Mouse (Mus musculus): ENCODE measurements around the gene Npsr1. TPM values are rescaled to one million over a fixed set of nuclear protein-coding genes. Genes with fewer than 3 reads are reported as not detected.
A peak's percentile ranks its signal among the peaks of the same experiment; 100 is the strongest.

The Npsr1 gene
- polyA plus RNA-seq, 1 experiment from 2014 or later = 2.1 TPM

DNA sequence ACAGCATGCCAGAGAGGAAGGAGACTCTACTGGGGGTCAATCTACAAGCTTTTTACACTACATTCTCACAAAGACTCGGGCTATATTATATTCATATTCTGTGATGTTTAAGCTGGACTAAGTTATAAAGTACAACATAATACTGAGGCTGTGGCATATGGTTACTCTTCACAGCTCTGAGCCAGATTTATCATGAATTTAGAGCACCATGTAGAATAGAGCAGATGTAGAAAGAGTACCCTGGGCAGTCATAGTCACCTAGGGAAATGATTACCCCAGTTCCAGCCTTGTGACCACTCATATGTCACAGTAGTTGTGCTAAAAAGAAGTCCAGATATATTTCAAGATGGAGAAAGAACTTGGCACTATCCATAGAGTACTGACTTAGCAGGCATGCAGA is 70.7 kb downstream of the Npsr1 start:
- H3K4me3 ChIP-seq (replicated peaks; ENCODE audit: low read depth, low read length) = no peak overlapping the region
- H3K4me2 ChIP-seq (ENCODE audit: low read length) = no peak overlapping the region
- DNase-seq (ENCODE audit: low spot score) (no peak), ATAC-seq (replicated peaks; ENCODE audit: low FRiP score, low read depth) (no peak)
- H3K9ac ChIP-seq (ENCODE audit: low read depth, low read length) = no peak overlapping the region
- TF ChIP-seq CTCF (IDR thresholded peaks at IDR 0.05; ENCODE audit: low read depth) = no peak
- WGBS = 81% methylated on average over 1 of the region's 1 CpGs
- H3K36me3 ChIP-seq (ENCODE audit: insufficient read depth, low read length) = no peaks in the 10 kb centered on the region
- H3K4me1 ChIP-seq (replicated peaks; ENCODE audit: insufficient read depth, low read length) = no peaks in the 10 kb centered on the region
- H3K27me3 ChIP-seq (ENCODE audit: insufficient read depth, low read length) = no peaks in the 10 kb centered on the region
- H3K9me3 ChIP-seq (replicated peaks; ENCODE audit: low read length) = no peaks in the 10 kb centered on the region
- H3K27ac ChIP-seq = no peak overlapping the region

DNA sequence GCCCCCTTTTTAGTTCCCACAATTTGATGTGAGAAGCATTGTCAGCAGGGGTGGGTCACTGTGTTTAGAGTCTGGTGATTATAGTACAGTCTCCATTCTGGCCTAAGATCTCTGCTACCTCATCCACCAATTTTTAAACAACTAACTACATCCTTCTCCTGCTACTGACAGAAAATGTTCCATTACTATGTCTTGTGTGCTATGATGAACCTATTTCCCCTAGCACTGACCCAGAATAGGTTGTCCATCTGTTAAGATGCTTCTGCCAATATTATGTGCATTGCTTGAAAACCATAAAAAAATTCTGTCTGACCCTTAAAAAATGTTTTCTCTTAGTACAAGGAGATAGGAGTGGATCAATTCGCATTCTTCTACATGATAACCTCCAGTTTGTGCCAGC is 72.9 kb downstream of the Npsr1 start:
- DNase-seq (ENCODE audit: low spot score) (no peak), ATAC-seq (replicated peaks; ENCODE audit: low FRiP score, low read depth) (no peak)
- no peaks in the 10 kb centered on the region for H3K4me1 ChIP-seq (replicated peaks; ENCODE audit: insufficient read depth, low read length)
- H3K4me2 ChIP-seq (ENCODE audit: low read length) = no peak overlapping the region
- H3K9me3 ChIP-seq (replicated peaks; ENCODE audit: low read length) = no peaks in the 10 kb centered on the region
- no peak overlapping the region for H3K4me3 ChIP-seq (replicated peaks; ENCODE audit: low read depth, low read length)
- no peaks in the 10 kb centered on the region for H3K27me3 ChIP-seq (ENCODE audit: insufficient read depth, low read length)
- no peak for TF ChIP-seq CTCF (IDR thresholded peaks at IDR 0.05; ENCODE audit: low read depth)
- no peaks in the 10 kb centered on the region for H3K36me3 ChIP-seq (ENCODE audit: insufficient read depth, low read length)
- H3K9ac ChIP-seq (ENCODE audit: low read depth, low read length) = no peak overlapping the region
- 79% methylated on average over 1 of the region's 1 CpGs for WGBS
- no peak overlapping the region for H3K27ac ChIP-seq

DNA sequence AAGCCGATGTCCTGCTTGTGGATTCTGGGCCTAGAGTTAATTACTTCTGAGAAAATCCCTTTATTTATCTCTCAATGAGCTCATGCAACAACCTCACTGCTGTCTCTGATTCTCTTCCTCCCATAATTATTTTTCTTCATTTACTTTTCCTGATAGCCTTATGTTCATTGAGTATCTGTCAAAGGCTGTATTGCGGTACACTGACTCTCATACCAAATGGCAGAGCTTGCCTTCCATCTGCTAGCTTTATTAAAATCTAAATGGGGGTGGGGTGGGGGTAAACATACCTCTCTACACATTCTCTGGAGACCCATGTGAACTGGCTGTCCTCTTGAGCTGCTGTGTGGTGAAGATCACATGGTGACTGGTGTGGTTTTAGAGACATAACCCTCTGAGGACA is 80.9 kb downstream of the Npsr1 start:
- Histone ChIP-seq H3K4me3 (replicated peaks; ENCODE audit: low read depth, low read length) (no peak overlapping the region), H3K27ac (no peak overlapping the region), H3K27me3 (ENCODE audit: insufficient read depth, low read length) (no peaks in the 10 kb centered on the region), H3K4me1 (replicated peaks; ENCODE audit: insufficient read depth, low read length) (no peaks in the 10 kb centered on the region), H3K9me3 (replicated peaks; ENCODE audit: low read length) (no peaks in the 10 kb centered on the region), H3K36me3 (ENCODE audit: insufficient read depth, low read length) (no peaks in the 10 kb centered on the region), H3K9ac (ENCODE audit: low read depth, low read length) (no peak overlapping the region), H3K4me2 (ENCODE audit: low read length) (no peak overlapping the region)
- ATAC-seq (replicated peaks; ENCODE audit: low FRiP score, low read depth) (no peak), DNase-seq (ENCODE audit: low spot score) (no peak)
- no peak for TF ChIP-seq CTCF (IDR thresholded peaks at IDR 0.05; ENCODE audit: low read depth)
- 84% methylated on average over 2 of the region's 2 CpGs for WGBS

DNA sequence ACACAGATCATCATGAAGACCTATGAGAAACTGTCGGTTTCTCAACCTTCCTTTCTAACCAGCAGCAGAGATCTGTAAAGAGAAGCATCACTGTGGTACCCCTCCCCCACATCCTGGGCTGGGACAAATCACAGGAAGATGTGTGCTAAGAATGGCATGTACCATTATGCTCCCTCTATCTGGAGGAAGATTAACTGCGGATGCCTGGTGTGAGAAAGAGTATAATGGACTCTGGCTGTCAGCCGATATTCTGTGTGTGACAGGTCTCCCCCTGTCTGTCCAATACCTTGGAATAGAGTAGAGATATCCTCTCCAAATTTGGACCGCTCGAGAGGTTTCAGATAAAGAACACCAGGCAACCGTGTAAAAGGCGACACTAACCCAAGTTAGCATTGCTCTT is 83.1 kb downstream of the Npsr1 start:
- H3K36me3 ChIP-seq (ENCODE audit: insufficient read depth, low read length) = no peaks in the 10 kb centered on the region
- H3K9me3 ChIP-seq (replicated peaks; ENCODE audit: low read length) = no peaks in the 10 kb centered on the region
- H3K4me2 ChIP-seq (ENCODE audit: low read length) = no peak overlapping the region
- no peaks in the 10 kb centered on the region for H3K4me1 ChIP-seq (replicated peaks; ENCODE audit: insufficient read depth, low read length)
- no peak overlapping the region for H3K4me3 ChIP-seq (replicated peaks; ENCODE audit: low read depth, low read length)
- no peak for TF ChIP-seq CTCF (IDR thresholded peaks at IDR 0.05; ENCODE audit: low read depth)
- WGBS = 77% methylated on average over 7 of the region's 7 CpGs
- no peak overlapping the region for H3K9ac ChIP-seq (ENCODE audit: low read depth, low read length)
- H3K27me3 ChIP-seq (ENCODE audit: insufficient read depth, low read length) = no peaks in the 10 kb centered on the region
- ATAC-seq (replicated peaks; ENCODE audit: low FRiP score, low read depth) (no peak), DNase-seq (ENCODE audit: low spot score) (no peak)
- no peak overlapping the region for H3K27ac ChIP-seq

DNA sequence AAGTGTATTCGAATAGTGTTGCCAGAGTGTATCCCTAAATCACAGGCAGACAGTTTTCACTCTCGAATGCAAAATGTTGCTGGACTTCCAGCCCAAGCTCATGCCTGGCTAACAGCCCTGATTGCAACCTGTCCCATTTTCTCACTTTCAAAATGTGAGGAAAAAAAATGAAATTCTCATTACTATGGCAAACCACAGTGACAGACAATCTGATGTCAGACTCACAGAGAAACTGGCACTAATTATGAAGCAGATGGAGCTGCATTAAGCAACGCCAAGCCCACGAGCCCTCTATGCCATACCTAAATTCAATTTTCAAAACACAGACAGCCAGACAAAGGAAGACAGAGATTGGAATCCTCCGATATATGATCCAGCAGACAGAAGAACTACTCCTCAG is 88.5 kb downstream of the Npsr1 start:
- Histone ChIP-seq H3K36me3 (ENCODE audit: insufficient read depth, low read length) (no peaks in the 10 kb centered on the region), H3K9ac (ENCODE audit: low read depth, low read length) (no peak overlapping the region), H3K4me1 (replicated peaks; ENCODE audit: insufficient read depth, low read length) (no peaks in the 10 kb centered on the region), H3K27me3 (ENCODE audit: insufficient read depth, low read length) (no peaks in the 10 kb centered on the region), H3K4me3 (replicated peaks; ENCODE audit: low read depth, low read length) (no peak overlapping the region), H3K27ac (no peak overlapping the region), H3K9me3 (replicated peaks; ENCODE audit: low read length) (no peaks in the 10 kb centered on the region), H3K4me2 (ENCODE audit: low read length) (no peak overlapping the region)
- 84% methylated on average over 5 of the region's 5 CpGs for WGBS
- DNase-seq (ENCODE audit: low spot score) (no peak), ATAC-seq (replicated peaks; ENCODE audit: low FRiP score, low read depth) (no peak)
- no peak for TF ChIP-seq CTCF (IDR thresholded peaks at IDR 0.05; ENCODE audit: low read depth)

DNA sequence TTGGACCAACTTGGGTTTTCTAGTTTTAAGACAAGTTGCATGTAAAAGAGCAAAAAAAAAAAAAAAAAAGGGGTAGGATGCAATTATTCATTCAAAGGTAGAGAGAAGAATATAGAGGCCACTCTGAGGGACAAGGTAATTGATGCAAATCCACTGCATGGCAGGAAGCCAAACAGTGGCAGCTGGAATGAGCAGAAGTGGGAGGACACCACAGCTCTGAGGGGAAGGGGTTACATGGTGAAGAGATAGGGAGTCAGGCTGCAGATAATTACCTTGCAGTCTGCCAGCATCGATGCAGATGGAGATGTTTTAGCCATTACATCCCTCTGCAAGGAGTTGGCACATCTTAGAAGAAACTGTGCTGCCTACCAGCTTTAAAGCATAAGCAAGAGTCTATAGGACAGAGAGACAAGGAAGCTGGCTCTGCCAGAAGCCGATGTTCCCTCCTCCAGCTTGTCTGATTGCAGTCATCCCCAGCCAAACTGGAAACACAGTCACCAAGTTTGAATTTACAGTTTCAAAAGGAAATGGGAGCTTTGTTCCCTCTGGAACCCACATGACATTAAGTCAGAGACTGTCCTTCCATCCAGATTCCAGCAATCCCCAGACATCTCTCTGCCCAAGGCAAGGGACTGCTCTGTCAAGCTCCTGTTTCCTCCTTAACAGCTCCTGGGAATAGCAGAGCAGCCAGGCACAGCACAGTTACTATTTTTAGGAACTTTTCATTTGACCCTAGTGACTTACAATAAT is 91.9 kb downstream of the Npsr1 start:
- ATAC-seq (replicated peaks; ENCODE audit: low FRiP score, low read depth) (no peak), DNase-seq (ENCODE audit: low spot score) (peak; percentile 6)
- WGBS = 31% methylated on average over 2 of the region's 2 CpGs
- no peaks in the 10 kb centered on the region for H3K36me3 ChIP-seq (ENCODE audit: insufficient read depth, low read length)
- H3K4me2 ChIP-seq (ENCODE audit: low read length) = no peak overlapping the region
- H3K4me3 ChIP-seq (replicated peaks; ENCODE audit: low read depth, low read length) = no peak overlapping the region
- no peak overlapping the region for H3K27ac ChIP-seq
- H3K9me3 ChIP-seq (replicated peaks; ENCODE audit: low read length) = no peaks in the 10 kb centered on the region
- no peaks in the 10 kb centered on the region for H3K27me3 ChIP-seq (ENCODE audit: insufficient read depth, low read length)
- no peak for TF ChIP-seq CTCF (IDR thresholded peaks at IDR 0.05; ENCODE audit: low read depth)
- H3K9ac ChIP-seq (ENCODE audit: low read depth, low read length) = no peak overlapping the region
- no peaks in the 10 kb centered on the region for H3K4me1 ChIP-seq (replicated peaks; ENCODE audit: insufficient read depth, low read length)

DNA sequence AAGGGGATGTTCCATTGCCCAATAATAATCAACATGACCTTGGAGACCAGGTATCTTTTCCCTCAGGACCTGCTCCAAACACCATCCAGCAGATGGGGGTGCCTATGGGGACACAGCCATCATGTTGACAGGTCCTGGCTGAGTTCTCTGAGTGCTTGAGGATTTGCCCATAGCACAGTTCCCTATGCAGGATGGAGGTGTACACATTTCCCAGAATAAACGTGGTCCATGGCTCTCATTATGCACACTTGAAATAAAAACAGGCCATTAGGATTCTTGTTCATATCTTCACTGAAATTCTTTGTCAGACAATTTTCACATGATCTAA is 92.4 kb downstream of the Npsr1 start:
- no peak for ATAC-seq (replicated peaks; ENCODE audit: low FRiP score, low read depth)
- Histone ChIP-seq H3K4me3 (replicated peaks; ENCODE audit: low read depth, low read length) (no peak overlapping the region), H3K9ac (ENCODE audit: low read depth, low read length) (no peak overlapping the region), H3K9me3 (replicated peaks; ENCODE audit: low read length) (no peaks in the 10 kb centered on the region), H3K27me3 (ENCODE audit: insufficient read depth, low read length) (no peaks in the 10 kb centered on the region), H3K36me3 (ENCODE audit: insufficient read depth, low read length) (no peaks in the 10 kb centered on the region), H3K4me2 (ENCODE audit: low read length) (no peak overlapping the region), H3K27ac (no peak overlapping the region), H3K4me1 (replicated peaks; ENCODE audit: insufficient read depth, low read length) (no peaks in the 10 kb centered on the region)
- DNase-seq (ENCODE audit: low spot score) = no peak
- WGBS = 57% methylated on average over 1 of the region's 1 CpGs
- TF ChIP-seq CTCF (IDR thresholded peaks at IDR 0.05; ENCODE audit: low read depth) = no peak
